Mouse (Mus musculus) hematopoietic stem cell, adult 5-6 weeks (primary cell): ENCODE results near the gene Tmem217. TPM values are rescaled to one million over a fixed set of nuclear protein-coding genes. Genes with fewer than 3 reads are reported as not detected.

ENCODE experiments used
- ATAC-seq, 2 experiments: fragments of 125-278 bp in 1 of 2; replicated peaks in 1 of 2; 2 replicates each; pipeline ENCODE4 v1.8.0; 2016 to 2017; ENCODE audit warnings: inconsistent platforms in 2 of 2, mild to moderate bottlenecking in 2 of 2, moderate number of reproducible peaks in 2 of 2, low read depth in 1 of 2, moderate TSS enrichment in 1 of 2; ENCODE audit not compliant: low FRiP score in 2 of 2, poor library complexity in 2 of 2, severe bottlenecking in 2 of 2, insufficient read depth in 1 of 2, low TSS enrichment in 1 of 2
- total RNA-seq: library from RNA; stranded (forward); fragments of 172-1452, 232-1000 nt; gene quantifications from 2 replicates; pipeline ENCODE4 v1.2.3, GENCODE M21; 2017

Tmem217 gene
- total RNA-seq, 1 experiment from 2014 or later = not detected

- ATAC-seq = no peak
Observed at GRCm38 (mm10) chr17:29556456-29556855, 4.3 kb upstream of the Tmem217 start.

GRCm38 (mm10) chr17:29554176-29554575, 2.0 kb upstream of the Tmem217 start:
- no peak for ATAC-seq

GRCm38 (mm10) chr17:29551019-29551418, 1.2 kb downstream of the Tmem217 start:
- no peak for ATAC-seq

- ATAC-seq = peak; percentile 96 to 100
Observed at GRCm38 (mm10) chr17:29549543-29550428, 2.4 kb downstream of the Tmem217 start, which contains the start of the genes Gm17657 and Tbc1d22b. Gene Gm17657 (minus strand): TSS chr17:29549638. Gene Tbc1d22b (plus strand): TSS chr17:29549785.

- ATAC-seq = 0 out of 4 replicates have a peak, but pooled peaks of 1 of the 2 experiments have one; percentile 25
Observed at GRCm38 (mm10) chr17:29548994-29549393, 3.2 kb downstream of the Tmem217 start.

- ATAC-seq = no peak
Observed at GRCm38 (mm10) chr17:29548494-29548893, 3.7 kb downstream of the Tmem217 start.

GRCm38 (mm10) chr17:29545241-29545640, 6.9 kb downstream of the Tmem217 start:
- ATAC-seq = no peak

- no peak for ATAC-seq
Observed at GRCm38 (mm10) chr17:29544064-29544463, 8.1 kb downstream of the Tmem217 start.

GRCm38 (mm10) chr17:29542831-29543690, 9.1 kb downstream of the Tmem217 start:
- no peak for ATAC-seq

- ATAC-seq = no peak
Observed at GRCm38 (mm10) chr17:29541419-29541818, 10.8 kb downstream of the Tmem217 start.

GRCm38 (mm10) chr17:29540426-29540825, 11.8 kb downstream of the Tmem217 start:
- ATAC-seq = no peak

- ATAC-seq = no peak
Observed at GRCm38 (mm10) chr17:29533866-29534265, 18.3 kb downstream of the Tmem217 start.

- peak; percentile 40 to 64 for ATAC-seq
Observed at GRCm38 (mm10) chr17:29531757-29532384, 20.3 kb downstream of the Tmem217 start.

GRCm38 (mm10) chr17:29531278-29531677, 20.9 kb downstream of the Tmem217 start:
- ATAC-seq = no peak

- ATAC-seq = no peak
Observed at GRCm38 (mm10) chr17:29530508-29530907, 21.7 kb downstream of the Tmem217 start.

GRCm38 (mm10) chr17:29528568-29529187, 23.5 kb downstream of the Tmem217 start:
- ATAC-seq = 0 out of 4 replicates have a peak, but pooled peaks of 1 of the 2 experiments have one; percentile 35

GRCm38 (mm10) chr17:29525613-29526012, 26.6 kb downstream of the Tmem217 start:
- no peak for ATAC-seq
